Mouse (Mus musculus): Measurements from ENCODE around the gene Tmprss9. TPM values are rescaled to one million over a fixed set of nuclear protein-coding genes. Genes with fewer than 3 reads are reported as not detected.

Tmprss9 gene
- polyA plus RNA-seq, 1 experiment from 2014 or later = 0.25 TPM

DNA sequence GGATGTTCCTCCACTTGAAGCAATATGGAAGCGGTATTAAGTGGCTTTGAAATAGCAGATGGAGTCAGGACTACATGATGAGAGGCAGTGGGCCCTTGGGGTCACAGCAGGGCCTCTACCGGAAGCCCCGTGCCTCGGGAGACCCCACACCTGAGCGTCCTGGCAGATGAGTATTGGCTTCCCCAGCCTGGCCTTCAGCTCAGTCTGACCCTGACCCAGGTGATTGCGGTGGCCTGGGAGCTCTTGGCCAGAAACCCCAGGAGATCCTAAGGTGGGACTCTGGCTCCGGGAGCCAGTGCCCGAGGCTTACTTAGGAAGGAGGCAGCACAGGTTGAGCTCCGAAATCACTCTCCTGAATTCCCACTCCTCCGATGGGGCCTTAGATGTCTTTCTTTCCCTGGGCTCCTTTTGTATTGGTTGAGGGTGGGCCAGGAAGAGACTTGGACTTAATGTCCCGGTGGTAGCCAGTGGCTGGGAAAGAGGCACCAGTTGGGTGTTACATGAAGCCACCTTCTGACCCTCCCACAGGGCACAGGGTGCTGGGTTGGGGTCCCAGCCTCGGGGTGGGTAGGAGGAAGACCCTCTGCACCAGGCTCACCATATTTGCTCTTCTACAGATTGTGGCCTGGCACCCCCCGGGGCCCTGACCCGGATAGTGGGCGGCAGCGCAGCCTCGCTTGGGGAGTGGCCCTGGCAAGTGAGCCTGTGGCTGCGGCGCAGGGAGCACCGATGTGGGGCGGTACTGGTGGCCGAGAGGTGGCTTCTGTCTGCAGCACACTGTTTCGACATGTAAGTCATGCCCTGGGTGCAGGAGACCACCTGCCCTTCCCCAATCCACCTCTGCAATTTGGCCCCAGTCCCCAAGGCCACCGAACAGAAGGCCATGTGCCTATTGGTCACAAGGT lies 25.2 kb downstream of the Tmprss9 start:
- Histone ChIP-seq H3K27ac (ENCODE audit: low read length) (no peak overlapping the region), H3K27me3 (replicated peaks; ENCODE audit: control insufficient read depth, insufficient read depth, low read length) (no peaks in the 10 kb centered on the region), H3K4me3 (replicated peaks; ENCODE audit: low read length) (no peak overlapping the region), H3K4me1 (replicated peaks; ENCODE audit: control insufficient read depth, insufficient read depth, low read length) (peaks cover 14% of the 10 kb centered on the region), H3K9me3 (ENCODE audit: control insufficient read depth, low read length) (no peaks in the 10 kb centered on the region), H3K4me2 (ENCODE audit: low read length) (no peak overlapping the region), H3K36me3 (ENCODE audit: control insufficient read depth, insufficient read depth) (0 out of 2 replicates have a peak, but pooled peaks cover 2% of the 10 kb centered on the region), H3K9ac (replicated peaks; ENCODE audit: low read depth, low read length) (no peak overlapping the region)
- no peak for ATAC-seq
- 75% methylated on average over 24 of the region's 24 CpGs for WGBS

DNA sequence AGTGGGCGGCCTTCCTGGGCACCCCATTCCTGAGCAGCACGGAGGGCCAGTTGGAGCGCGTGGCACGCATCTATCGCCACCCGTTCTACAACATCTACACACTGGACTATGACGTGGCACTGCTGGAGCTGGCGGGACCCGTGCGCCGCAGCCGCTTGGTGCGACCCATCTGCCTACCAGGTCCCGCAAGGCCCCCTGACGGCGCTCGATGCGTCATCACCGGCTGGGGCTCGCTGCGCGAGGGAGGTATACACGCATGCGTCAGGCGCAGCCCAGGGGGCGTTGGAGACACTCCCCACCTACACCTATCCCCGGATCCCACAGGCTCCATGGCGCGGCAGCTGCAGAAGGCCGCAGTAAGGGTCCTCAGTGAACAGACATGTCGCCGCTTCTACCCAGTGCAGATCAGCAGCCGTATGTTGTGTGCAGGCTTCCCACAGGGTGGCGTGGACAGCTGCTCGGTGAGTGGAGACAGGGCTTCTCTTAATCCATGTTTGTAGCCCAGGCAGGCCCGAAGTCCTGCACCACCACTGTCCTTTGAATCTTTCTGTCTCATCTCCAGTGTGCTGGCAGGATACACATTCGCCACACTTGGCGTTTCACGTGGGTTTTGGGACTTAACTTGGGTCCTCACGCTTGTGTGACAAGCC lies 26.3 kb downstream of the Tmprss9 start:
- 37% methylated on average over 41 of the region's 41 CpGs for WGBS
- H3K36me3 ChIP-seq (ENCODE audit: control insufficient read depth, insufficient read depth) = 0 out of 2 replicates have a peak, but pooled peaks cover 2% of the 10 kb centered on the region
- H3K4me1 ChIP-seq (replicated peaks; ENCODE audit: control insufficient read depth, insufficient read depth, low read length) = peaks cover 14% of the 10 kb centered on the region
- H3K9ac ChIP-seq (replicated peaks; ENCODE audit: low read depth, low read length) = no peak overlapping the region
- no peak overlapping the region for H3K27ac ChIP-seq (ENCODE audit: low read length)
- ATAC-seq = no peak
- no peak overlapping the region for H3K4me2 ChIP-seq (ENCODE audit: low read length)
- H3K9me3 ChIP-seq (ENCODE audit: control insufficient read depth, low read length) = no peaks in the 10 kb centered on the region
- no peak overlapping the region for H3K4me3 ChIP-seq (replicated peaks; ENCODE audit: low read length)
- H3K27me3 ChIP-seq (replicated peaks; ENCODE audit: control insufficient read depth, insufficient read depth, low read length) = no peaks in the 10 kb centered on the region

DNA sequence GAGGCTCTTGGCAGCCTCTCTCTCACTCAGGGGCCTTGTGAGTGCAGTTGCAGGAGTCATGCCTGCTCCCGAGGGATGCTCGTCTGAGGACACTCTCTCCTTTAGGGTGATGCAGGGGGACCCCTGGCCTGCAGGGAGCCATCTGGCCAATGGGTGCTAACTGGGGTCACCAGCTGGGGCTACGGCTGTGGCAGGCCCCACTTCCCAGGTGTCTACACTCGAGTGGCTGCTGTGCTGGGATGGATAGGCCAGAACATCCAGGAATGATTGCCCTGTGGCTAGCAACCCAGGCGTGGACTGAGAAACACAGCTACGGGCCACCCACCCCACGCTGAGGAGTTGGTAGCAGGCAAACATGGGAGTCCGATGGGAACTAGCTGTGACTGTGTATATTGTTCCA lies 27.4 kb downstream of the Tmprss9 start:
- Histone ChIP-seq H3K4me1 (replicated peaks; ENCODE audit: control insufficient read depth, insufficient read depth, low read length) (peaks cover 14% of the 10 kb centered on the region), H3K27me3 (replicated peaks; ENCODE audit: control insufficient read depth, insufficient read depth, low read length) (no peaks in the 10 kb centered on the region), H3K9me3 (ENCODE audit: control insufficient read depth, low read length) (no peaks in the 10 kb centered on the region), H3K4me3 (replicated peaks; ENCODE audit: low read length) (no peak overlapping the region), H3K36me3 (ENCODE audit: control insufficient read depth, insufficient read depth) (peaks cover 11% of the 10 kb centered on the region), H3K4me2 (ENCODE audit: low read length) (no peak overlapping the region; the same call in 1 of the 2 replicates), H3K9ac (replicated peaks; ENCODE audit: low read depth, low read length) (no peak overlapping the region), H3K27ac (ENCODE audit: low read length) (no peak overlapping the region)
- ATAC-seq = no peak
- WGBS = 87% methylated on average over 8 of the region's 8 CpGs

DNA sequence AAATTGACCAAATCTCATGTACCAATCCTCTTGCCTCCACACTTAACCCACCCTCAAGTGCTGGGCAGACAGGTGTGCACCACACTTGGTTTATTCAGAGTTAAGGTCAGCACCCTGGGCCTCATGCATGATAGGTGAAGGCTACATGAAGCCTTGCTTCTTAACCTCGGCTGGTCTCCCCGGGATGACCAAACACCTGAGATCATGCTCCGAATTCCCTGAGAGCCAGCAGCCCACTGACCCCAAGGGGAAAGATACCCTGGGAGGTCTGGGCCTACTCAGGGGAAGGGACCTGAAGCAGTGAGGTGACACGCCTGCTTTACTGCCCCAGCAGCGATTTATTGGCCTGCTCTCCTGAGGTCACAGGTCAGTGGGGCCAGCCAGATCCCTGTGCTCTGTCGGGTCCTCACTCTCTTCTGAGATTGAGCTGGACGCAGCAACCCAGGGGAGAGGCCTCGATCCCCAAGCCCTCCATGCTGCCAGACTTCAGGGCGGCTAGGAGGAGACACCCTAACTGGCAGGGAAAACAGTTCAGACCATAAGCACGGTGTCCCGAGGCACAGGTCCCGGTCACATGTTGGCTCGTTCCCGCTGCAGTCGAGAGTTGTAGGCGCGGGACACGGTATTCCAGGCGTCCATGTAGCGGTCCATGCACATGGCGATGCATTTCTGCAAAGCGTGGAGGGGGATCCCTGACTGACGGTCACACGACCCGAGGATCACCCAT lies 28.1 kb downstream of the Tmprss9 start:
- peak overlapping the region; percentile 87 for H3K9ac ChIP-seq (replicated peaks; ENCODE audit: low read depth, low read length)
- no peaks in the 10 kb centered on the region for H3K9me3 ChIP-seq (ENCODE audit: control insufficient read depth, low read length)
- H3K27ac ChIP-seq (ENCODE audit: low read length) = peak overlapping the region; percentile 88
- 16% methylated on average over 25 of the region's 25 CpGs for WGBS
- no peaks in the 10 kb centered on the region for H3K27me3 ChIP-seq (replicated peaks; ENCODE audit: control insufficient read depth, insufficient read depth, low read length)
- H3K4me1 ChIP-seq (replicated peaks; ENCODE audit: control insufficient read depth, insufficient read depth, low read length) = peaks cover 14% of the 10 kb centered on the region
- peak overlapping the region; percentile 91 for H3K4me2 ChIP-seq (ENCODE audit: low read length)
- no peak; the same call in 1 of the 2 replicates for ATAC-seq
- H3K4me3 ChIP-seq (replicated peaks; ENCODE audit: low read length) = peak overlapping the region; percentile 92
- peaks cover 14% of the 10 kb centered on the region for H3K36me3 ChIP-seq (ENCODE audit: control insufficient read depth, insufficient read depth)

DNA sequence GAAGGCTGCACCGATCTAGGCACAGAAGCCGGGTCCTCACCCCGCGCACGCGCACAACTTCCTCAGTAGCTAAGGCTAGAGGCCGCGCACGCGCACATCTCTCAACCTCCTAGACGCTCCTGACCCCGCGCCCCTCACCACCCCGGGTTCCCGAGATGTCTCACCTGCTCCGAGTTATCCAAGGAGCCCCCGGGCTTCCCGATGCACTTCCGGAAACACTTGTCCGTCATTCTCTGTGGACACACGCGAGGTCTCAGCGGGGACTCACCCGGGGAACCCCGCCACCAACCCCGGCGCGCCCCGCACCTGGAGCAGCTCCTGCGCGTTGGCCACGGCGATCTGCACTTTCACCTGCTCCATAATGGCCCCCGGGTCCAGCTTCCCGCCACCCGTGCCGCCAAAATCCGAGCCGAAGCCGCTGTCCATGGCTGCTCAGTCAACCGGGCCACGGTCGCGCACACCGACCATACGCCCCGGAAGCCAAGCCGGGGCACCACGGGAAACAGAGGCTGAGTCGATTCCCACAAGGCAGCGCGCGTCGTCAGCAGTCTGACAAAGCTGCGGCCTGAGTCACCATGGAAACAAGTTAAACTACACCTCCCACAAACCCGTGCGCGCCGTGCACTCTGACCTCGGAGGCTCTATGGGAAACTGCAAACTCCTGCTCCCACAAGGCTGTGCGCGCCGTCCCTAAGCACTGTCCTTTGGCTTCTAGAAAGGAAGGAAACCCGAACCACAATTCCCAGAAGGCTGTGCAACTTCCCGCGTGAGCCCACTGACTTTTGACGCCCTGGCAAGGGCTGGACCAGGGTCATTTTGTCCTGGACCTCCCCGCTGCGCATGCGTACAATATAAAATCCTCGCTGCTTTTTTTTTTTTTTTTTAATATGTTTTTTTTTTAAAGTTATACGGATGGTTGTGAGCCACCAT lies 28.9 kb downstream of the Tmprss9 start, which contains the start of gene Timm13:
Timm13 (minus strand) TSS at position 652 of the 930 bp plus-strand sequence.
- ATAC-seq = peak; percentile 96
- Histone ChIP-seq H3K4me2 (ENCODE audit: low read length) (peak within 1 kb of the TSS; percentile 91), H3K4me3 (replicated peaks; ENCODE audit: low read length) (peak within 1 kb of the TSS; percentile 92), H3K4me1 (replicated peaks; ENCODE audit: control insufficient read depth, insufficient read depth, low read length) (peaks cover 14% of the 10 kb centered on the region), H3K9me3 (ENCODE audit: control insufficient read depth, low read length) (no peaks in the 10 kb centered on the region), H3K27ac (ENCODE audit: low read length) (peak within 1 kb of the TSS; percentile 88), H3K9ac (replicated peaks; ENCODE audit: low read depth, low read length) (peak within 1 kb of the TSS; percentile 87), H3K36me3 (ENCODE audit: control insufficient read depth, insufficient read depth) (peaks cover 18% of the 10 kb centered on the region), H3K27me3 (replicated peaks; ENCODE audit: control insufficient read depth, insufficient read depth, low read length) (no peaks in the 10 kb centered on the region)
- under 1% methylated on average over 72 of the region's 72 CpGs for WGBS

DNA sequence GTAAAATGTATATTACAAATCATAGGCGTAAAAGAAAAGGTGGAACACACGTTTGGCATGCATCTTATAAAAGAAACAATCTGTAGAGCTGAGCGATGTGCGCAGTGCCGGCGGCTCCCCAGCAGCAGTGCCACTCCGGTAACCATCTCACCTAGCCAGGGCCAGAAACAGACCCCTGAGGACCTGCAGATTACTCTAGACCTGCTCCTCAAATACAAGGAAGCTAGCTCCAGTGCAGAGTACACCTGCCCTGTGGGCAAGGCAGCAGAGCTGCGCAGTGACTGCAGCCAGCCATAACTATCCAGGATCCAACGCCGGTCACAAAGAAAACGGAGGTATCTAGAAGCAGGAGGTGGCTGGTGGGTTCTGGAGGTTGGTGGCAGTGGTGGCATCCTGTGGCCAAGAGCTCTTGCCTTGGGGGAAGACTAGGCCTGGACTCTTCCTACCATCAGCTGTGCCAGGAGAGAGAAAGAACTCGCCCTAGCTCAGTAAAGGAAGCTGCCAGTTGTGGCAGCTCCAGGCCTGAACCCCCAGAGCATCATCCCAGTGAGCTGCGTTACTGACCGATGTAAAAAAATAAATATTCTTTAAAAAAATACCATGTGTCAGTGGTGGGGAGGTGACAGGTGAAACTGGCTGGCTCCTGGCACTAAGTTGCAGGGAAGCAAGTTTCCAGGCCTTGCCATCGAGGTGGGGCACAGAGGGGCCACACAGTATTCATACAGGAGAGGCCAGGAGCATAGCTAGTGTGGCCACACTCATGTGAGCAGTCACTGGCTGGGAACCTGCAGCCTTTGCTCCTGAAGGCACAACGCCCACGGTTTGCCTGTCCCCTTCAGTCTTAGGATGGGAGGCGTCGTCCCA lies 30.0 kb downstream of the Tmprss9 start:
- no peak overlapping the region for H3K4me3 ChIP-seq (replicated peaks; ENCODE audit: low read length)
- no peak overlapping the region for H3K27ac ChIP-seq (ENCODE audit: low read length)
- H3K36me3 ChIP-seq (ENCODE audit: control insufficient read depth, insufficient read depth) = peaks cover 27% of the 10 kb centered on the region
- no peaks in the 10 kb centered on the region for H3K27me3 ChIP-seq (replicated peaks; ENCODE audit: control insufficient read depth, insufficient read depth, low read length)
- H3K4me1 ChIP-seq (replicated peaks; ENCODE audit: control insufficient read depth, insufficient read depth, low read length) = peaks cover 14% of the 10 kb centered on the region
- H3K9ac ChIP-seq (replicated peaks; ENCODE audit: low read depth, low read length) = no peak overlapping the region
- H3K9me3 ChIP-seq (ENCODE audit: control insufficient read depth, low read length) = no peaks in the 10 kb centered on the region
- WGBS = 91% methylated on average over 19 of the region's 19 CpGs
- peak overlapping the region; percentile 40 for H3K4me2 ChIP-seq (ENCODE audit: low read length)
- no peak for ATAC-seq

DNA sequence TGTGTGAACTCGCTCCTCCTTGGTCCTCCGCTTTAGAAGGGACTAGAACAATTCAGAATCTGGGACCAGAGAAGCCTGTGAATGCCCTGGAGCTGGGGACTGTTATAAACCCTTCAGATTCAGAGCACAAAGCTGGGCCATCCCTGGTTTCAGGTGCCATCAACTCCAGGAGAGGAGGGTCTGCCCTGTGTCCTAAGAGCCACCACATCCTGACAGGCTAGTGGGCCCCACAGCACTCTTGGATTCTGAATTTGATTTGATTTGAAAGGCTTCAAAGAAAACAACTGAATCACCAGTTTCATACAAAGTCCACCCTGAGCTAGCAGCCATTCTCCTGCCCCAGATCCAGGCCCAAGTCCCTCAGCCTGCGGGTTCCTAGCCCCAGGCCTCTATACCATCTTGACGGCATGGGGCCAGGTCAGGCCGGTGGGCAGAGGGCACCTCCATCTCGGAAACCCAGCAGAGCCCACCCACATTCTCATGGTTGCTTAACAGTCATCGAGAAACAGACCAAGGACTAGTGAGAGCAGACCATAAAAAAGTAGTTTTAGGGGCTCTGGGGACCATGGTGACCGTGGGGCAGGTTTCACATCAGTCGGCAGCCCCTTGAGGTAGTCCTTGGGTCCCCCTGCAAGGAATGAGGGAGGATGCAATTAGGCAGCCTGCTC lies 30.8 kb downstream of the Tmprss9 start:
- Histone ChIP-seq H3K27me3 (replicated peaks; ENCODE audit: control insufficient read depth, insufficient read depth, low read length) (no peaks in the 10 kb centered on the region), H3K9me3 (ENCODE audit: control insufficient read depth, low read length) (no peaks in the 10 kb centered on the region), H3K9ac (replicated peaks; ENCODE audit: low read depth, low read length) (no peak overlapping the region), H3K4me3 (replicated peaks; ENCODE audit: low read length) (no peak overlapping the region), H3K4me2 (ENCODE audit: low read length) (no peak overlapping the region), H3K4me1 (replicated peaks; ENCODE audit: control insufficient read depth, insufficient read depth, low read length) (peaks cover 14% of the 10 kb centered on the region), H3K36me3 (ENCODE audit: control insufficient read depth, insufficient read depth) (peaks cover 27% of the 10 kb centered on the region), H3K27ac (ENCODE audit: low read length) (no peak overlapping the region)
- no peak for ATAC-seq
- 94% methylated on average over 9 of the region's 9 CpGs for WGBS

Data from forebrain, embryonic 16.5 days (tissue).